Mouse (Mus musculus): ENCODE measurements at regions not wholly inside any gene's neighbourhood (a gene's known extent, or its start where the extent isn't known, plus 50 kb on each side); places are given as distances from the start of the nearest gene placed in this dataset.

- no peak overlapping the region for H3K27ac ChIP-seq
- 81% methylated on average over 2 of the region's 2 CpGs for WGBS
- H3K9me3 ChIP-seq: no peaks in the 10 kb centered on the region
Measured at GRCm38 (mm10) chr2:48624461-48624860, 189.4 kb upstream of the Acvr2a start.

GRCm38 (mm10) chr2:48627011-48627410, 186.9 kb upstream of the Acvr2a start:
- Histone ChIP-seq H3K27me3 (ENCODE audit: poor library complexity, severe bottlenecking) (no peaks in the 10 kb centered on the region), H3K36me3 (replicated peaks) (no peaks in the 10 kb centered on the region), H3K4me3 (no peak overlapping the region), H3K27ac (no peak overlapping the region), H3K4me1 (peaks cover 18% of the 10 kb centered on the region), H3K9me3 (no peaks in the 10 kb centered on the region)
- 87% methylated on average over 4 of the region's 4 CpGs for WGBS
- DNase-seq (ENCODE audit: extremely low spot score, low spot score): no peak

More at GRCm38 (mm10) chr2:48624461-48624860, 189.4 kb upstream of the Acvr2a start:
- DNase-seq (ENCODE audit: extremely low spot score, low spot score): no peak
- Histone ChIP-seq H3K4me1 (peaks cover 19% of the 10 kb centered on the region), H3K4me3 (no peak overlapping the region), H3K27me3 (ENCODE audit: poor library complexity, severe bottlenecking) (no peaks in the 10 kb centered on the region), H3K36me3 (replicated peaks) (no peaks in the 10 kb centered on the region)

GRCm38 (mm10) chr2:48629106-48630050, 184.5 kb upstream of the Acvr2a start:
- Histone ChIP-seq H3K4me3 (no peak overlapping the region), H3K9me3 (no peaks in the 10 kb centered on the region), H3K27ac (0 out of 2 replicates have a peak overlapping the region, but pooled peaks have one; percentile 8), H3K36me3 (replicated peaks) (no peaks in the 10 kb centered on the region), H3K27me3 (ENCODE audit: poor library complexity, severe bottlenecking) (no peaks in the 10 kb centered on the region), H3K4me1 (peaks cover 33% of the 10 kb centered on the region)
- 64% methylated on average over 9 of the region's 9 CpGs for WGBS
- no peak for DNase-seq (ENCODE audit: extremely low spot score, low spot score)

GRCm38 (mm10) chr2:48634456-48635174, 179.3 kb upstream of the Acvr2a start:
- peak; percentile 58 for DNase-seq (ENCODE audit: extremely low spot score, low spot score)
- Histone ChIP-seq H3K9me3 (no peaks in the 10 kb centered on the region), H3K36me3 (replicated peaks) (no peaks in the 10 kb centered on the region), H3K27ac (peak overlapping the region; percentile 62), H3K27me3 (ENCODE audit: poor library complexity, severe bottlenecking) (no peaks in the 10 kb centered on the region), H3K4me3 (no peak overlapping the region), H3K4me1 (peaks cover 29% of the 10 kb centered on the region)
- WGBS: 62% methylated on average over 10 of the region's 10 CpGs

GRCm38 (mm10) chr2:48636108-48636507, 177.8 kb upstream of the Acvr2a start:
- Histone ChIP-seq H3K4me3 (no peak overlapping the region), H3K9me3 (no peaks in the 10 kb centered on the region), H3K27ac (no peak overlapping the region), H3K27me3 (ENCODE audit: poor library complexity, severe bottlenecking) (no peaks in the 10 kb centered on the region), H3K4me1 (peaks cover 26% of the 10 kb centered on the region), H3K36me3 (replicated peaks) (no peaks in the 10 kb centered on the region)
- WGBS: 90% methylated on average over 2 of the region's 2 CpGs
- no peak for DNase-seq (ENCODE audit: extremely low spot score, low spot score)

GRCm38 (mm10) chr2:48644114-48644513, 169.8 kb upstream of the Acvr2a start:
- no peaks in the 10 kb centered on the region for H3K27me3 ChIP-seq (ENCODE audit: poor library complexity, severe bottlenecking)
- H3K36me3 ChIP-seq (replicated peaks): no peaks in the 10 kb centered on the region
- H3K9me3 ChIP-seq: no peaks in the 10 kb centered on the region
- 92% methylated on average over 3 of the region's 3 CpGs for WGBS
- no peak overlapping the region for H3K4me3 ChIP-seq
- DNase-seq (ENCODE audit: extremely low spot score, low spot score): no peak
- H3K4me1 ChIP-seq: no peaks in the 10 kb centered on the region
- H3K27ac ChIP-seq: no peak overlapping the region

- no peak overlapping the region for H3K27ac ChIP-seq
- DNase-seq (ENCODE audit: extremely low spot score, low spot score): no peak
- H3K27me3 ChIP-seq (ENCODE audit: poor library complexity, severe bottlenecking): no peaks in the 10 kb centered on the region
- WGBS: 71% methylated on average over 2 of the region's 2 CpGs
- H3K4me1 ChIP-seq: no peaks in the 10 kb centered on the region
- H3K9me3 ChIP-seq: no peaks in the 10 kb centered on the region
- H3K36me3 ChIP-seq (replicated peaks): no peaks in the 10 kb centered on the region
- H3K4me3 ChIP-seq: no peak overlapping the region
Measured at GRCm38 (mm10) chr2:48650281-48650680, 163.6 kb upstream of the Acvr2a start.

- 38% methylated on average over 1 of the region's 1 CpGs for WGBS
- no peaks in the 10 kb centered on the region for H3K27me3 ChIP-seq (ENCODE audit: poor library complexity, severe bottlenecking)
Measured at GRCm38 (mm10) chr2:48661222-48661621, 152.7 kb upstream of the Acvr2a start.

GRCm38 (mm10) chr2:48665103-48665502, 148.8 kb upstream of the Acvr2a start:
- Histone ChIP-seq H3K4me3 (no peak overlapping the region), H3K27me3 (ENCODE audit: poor library complexity, severe bottlenecking) (no peaks in the 10 kb centered on the region), H3K4me1 (peaks cover 10% of the 10 kb centered on the region), H3K36me3 (replicated peaks) (no peaks in the 10 kb centered on the region), H3K9me3 (no peaks in the 10 kb centered on the region), H3K27ac (no peak overlapping the region)
- 79% methylated on average over 2 of the region's 2 CpGs for WGBS
- no peak for DNase-seq (ENCODE audit: extremely low spot score, low spot score)

More at GRCm38 (mm10) chr2:48661222-48661621, 152.7 kb upstream of the Acvr2a start:
- Histone ChIP-seq H3K4me1 (peaks cover 10% of the 10 kb centered on the region), H3K4me3 (no peak overlapping the region), H3K27ac (no peak overlapping the region), H3K9me3 (no peaks in the 10 kb centered on the region), H3K36me3 (replicated peaks) (no peaks in the 10 kb centered on the region)
- DNase-seq (ENCODE audit: extremely low spot score, low spot score): no peak

- Histone ChIP-seq H3K4me1 (no peaks in the 10 kb centered on the region), H3K36me3 (replicated peaks) (no peaks in the 10 kb centered on the region), H3K4me3 (no peak overlapping the region), H3K9me3 (no peaks in the 10 kb centered on the region), H3K27me3 (ENCODE audit: poor library complexity, severe bottlenecking) (no peaks in the 10 kb centered on the region), H3K27ac (no peak overlapping the region)
- 88% methylated on average over 1 of the region's 1 CpGs for WGBS
- no peak for DNase-seq (ENCODE audit: extremely low spot score, low spot score)
Measured at GRCm38 (mm10) chr2:48689098-48689497, 124.8 kb upstream of the Acvr2a start.

- 94% methylated on average over 3 of the region's 3 CpGs for WGBS
- Histone ChIP-seq H3K9me3 (no peaks in the 10 kb centered on the region), H3K27me3 (ENCODE audit: poor library complexity, severe bottlenecking) (no peaks in the 10 kb centered on the region), H3K4me1 (no peaks in the 10 kb centered on the region), H3K27ac (no peak overlapping the region), H3K36me3 (replicated peaks) (no peaks in the 10 kb centered on the region), H3K4me3 (no peak overlapping the region)
- no peak for DNase-seq (ENCODE audit: extremely low spot score, low spot score)
Measured at GRCm38 (mm10) chr2:48694509-48694908, 119.4 kb upstream of the Acvr2a start.

GRCm38 (mm10) chr2:48700886-48701285, 113.0 kb upstream of the Acvr2a start:
- Histone ChIP-seq H3K36me3 (replicated peaks) (no peaks in the 10 kb centered on the region), H3K27me3 (ENCODE audit: poor library complexity, severe bottlenecking) (no peaks in the 10 kb centered on the region), H3K4me1 (peaks cover 6% of the 10 kb centered on the region), H3K27ac (no peak overlapping the region), H3K4me3 (no peak overlapping the region), H3K9me3 (no peaks in the 10 kb centered on the region)
- no peak for DNase-seq (ENCODE audit: extremely low spot score, low spot score)
- 89% methylated on average over 2 of the region's 2 CpGs for WGBS
